Mouse (Mus musculus): Measurements from ENCODE around the gene CK137956.

Gene CK137956

DNA sequence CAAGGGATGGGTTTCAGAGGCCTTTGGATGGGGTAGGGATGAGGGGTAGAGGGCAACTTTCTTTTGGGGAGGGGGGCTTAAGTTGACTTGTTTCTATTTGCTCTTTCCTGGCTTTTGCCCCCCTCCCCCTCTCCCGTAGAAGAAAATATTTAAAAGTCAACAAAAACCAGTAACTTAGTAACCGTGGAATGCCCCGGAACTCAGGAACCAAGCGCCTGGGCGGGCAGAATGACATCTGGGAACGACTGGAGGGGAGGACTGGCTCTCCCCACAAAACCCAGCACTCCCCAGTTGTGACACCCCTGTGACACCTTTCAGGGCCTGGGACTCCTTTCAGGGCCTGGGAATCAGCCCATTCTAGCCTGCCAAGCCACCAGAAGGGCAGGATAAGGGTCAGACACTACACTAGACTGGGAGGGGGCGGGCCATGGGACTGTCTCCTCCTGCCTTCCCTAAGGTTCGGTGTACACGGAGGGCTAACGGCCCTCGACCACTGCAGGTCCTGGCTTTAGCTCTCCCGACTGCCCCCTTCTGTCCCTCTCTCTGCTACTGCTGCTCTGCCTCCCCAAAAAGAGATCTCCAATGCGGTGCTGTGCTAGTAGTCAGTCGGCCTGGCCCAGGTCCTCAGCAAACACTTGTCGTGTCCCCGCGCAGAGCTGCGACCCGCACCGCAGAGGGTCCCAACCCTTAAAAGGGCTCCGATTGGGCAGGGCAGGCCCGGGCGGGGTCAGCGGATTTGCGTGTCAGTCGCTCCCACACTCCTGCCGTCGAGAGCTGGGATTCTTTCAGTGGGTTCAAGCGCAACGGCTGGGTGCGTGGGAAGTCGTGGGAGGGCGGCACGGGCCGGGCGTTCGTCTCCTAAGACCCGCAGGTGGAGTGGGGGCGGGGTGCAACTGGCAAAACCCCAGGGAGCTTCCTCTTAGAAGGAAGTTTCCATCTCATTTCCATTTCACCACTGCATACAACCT lies at the start of gene CK137956:
TSS of gene CK137956 (minus strand) at position 51 of the 968 bp plus-strand sequence.
- DNase-seq (ENCODE audit: low read depth, low spot score), result no peak

GRCm38 (mm10) chr4:128019465-128019864 lies 48.7 kb upstream of the CK137956 start:
- DNase-seq (ENCODE audit: low read depth, low spot score), result no peak

GRCm38 (mm10) chr4:128004797-128005452 lies 34.2 kb upstream of the CK137956 start:
- no peak for DNase-seq (ENCODE audit: low read depth, low spot score)

- DNase-seq (ENCODE audit: low read depth, low spot score), result no peak
Observed at GRCm38 (mm10) chr4:128002638-128003101, 31.9 kb upstream of the CK137956 start.

- DNase-seq (ENCODE audit: low read depth, low spot score), result no peak
Observed at GRCm38 (mm10) chr4:127999281-127999680, 28.5 kb upstream of the CK137956 start.

GRCm38 (mm10) chr4:127989347-127989995 lies 18.7 kb upstream of the CK137956 start:
- peak; percentile 2 for DNase-seq (ENCODE audit: low read depth, low spot score)

DNA sequence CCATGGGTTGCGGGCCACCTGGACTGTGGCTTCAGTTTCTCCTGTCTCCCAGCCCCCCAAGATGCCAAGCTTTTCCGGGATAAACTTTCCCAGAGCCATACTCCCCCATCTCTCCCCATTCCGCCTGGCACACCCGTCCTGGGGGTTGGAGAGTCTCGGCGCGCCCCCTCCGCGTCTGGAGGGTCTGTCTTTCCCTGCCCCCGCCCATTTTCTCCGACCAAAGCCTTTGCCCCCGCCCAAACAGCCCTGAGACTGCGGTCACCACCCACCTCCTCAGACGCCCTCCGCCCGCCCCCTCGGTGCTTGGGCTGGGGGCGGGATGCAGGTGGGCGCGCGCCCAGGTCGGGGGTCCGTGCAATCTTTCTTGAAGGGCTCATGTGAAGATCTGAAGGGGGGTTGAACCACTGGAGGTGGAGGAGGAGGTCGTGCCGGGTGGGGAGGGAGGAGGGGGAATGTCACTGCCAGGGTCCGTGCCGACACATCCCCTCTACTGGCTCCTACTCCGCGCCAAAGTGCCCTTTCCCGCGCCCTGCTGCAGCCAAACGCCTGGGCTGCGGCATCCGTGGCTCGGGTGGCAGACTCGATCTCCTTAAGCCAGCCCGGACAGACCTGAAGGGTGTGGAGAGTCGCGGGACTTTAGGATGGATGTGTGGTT lies 17.9 kb upstream of the CK137956 start:
- no peak for DNase-seq (ENCODE audit: low read depth, low spot score)

- no peak for DNase-seq (ENCODE audit: low read depth, low spot score)
Observed at GRCm38 (mm10) chr4:127987784-127988455, 17.2 kb upstream of the CK137956 start, which contains the start of gene Csmd2. TSS of gene Csmd2 (plus strand) at chr4:127987857.

GRCm38 (mm10) chr4:127987270-127987669 lies 16.5 kb upstream of the CK137956 start:
- no peak for DNase-seq (ENCODE audit: low read depth, low spot score)

- no peak for DNase-seq (ENCODE audit: low read depth, low spot score)
Observed at GRCm38 (mm10) chr4:127986491-127987075, 15.8 kb upstream of the CK137956 start.

DNA sequence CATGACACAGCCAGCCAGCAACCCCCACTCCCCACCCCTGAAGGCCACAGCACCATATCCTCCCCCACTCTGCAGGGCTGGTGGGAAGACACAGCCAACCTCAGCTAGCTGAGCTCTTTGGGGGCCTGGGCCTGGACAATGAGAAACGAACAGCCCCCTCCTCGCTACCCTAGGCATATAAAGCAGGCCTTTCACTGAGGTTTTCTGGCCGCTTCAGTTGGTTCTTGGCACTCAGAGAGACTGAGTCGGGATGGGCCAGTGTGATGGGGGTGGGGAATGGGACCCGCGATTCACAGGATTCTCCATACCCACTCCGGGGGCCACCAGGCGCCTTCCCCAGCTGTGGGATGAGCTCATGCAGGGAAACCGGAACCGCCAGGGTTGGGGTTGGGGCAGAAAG lies 15.1 kb upstream of the CK137956 start:
- no peak for DNase-seq (ENCODE audit: low read depth, low spot score)

DNA sequence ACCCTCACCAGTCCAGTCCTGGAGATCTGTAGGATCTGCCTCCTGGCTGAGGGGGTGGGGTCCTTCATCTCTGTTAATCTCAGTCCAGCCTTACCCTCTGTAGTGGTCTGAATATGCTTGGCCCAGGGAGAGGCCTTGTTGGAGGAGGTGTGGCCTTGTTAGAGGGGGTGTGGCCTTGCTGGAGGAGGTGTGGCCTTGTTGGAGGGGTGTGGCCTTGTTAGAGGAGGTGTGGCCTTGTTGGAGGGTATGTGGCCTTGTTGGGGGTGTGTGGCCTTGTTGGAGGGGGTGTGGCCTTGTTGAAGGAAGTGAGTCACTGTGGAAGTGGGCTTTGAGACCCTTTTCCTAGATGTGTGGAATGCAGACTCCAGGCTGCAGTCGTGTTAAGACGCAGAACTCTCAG lies 13.7 kb upstream of the CK137956 start:
- DNase-seq (ENCODE audit: low read depth, low spot score), result no peak

DNA sequence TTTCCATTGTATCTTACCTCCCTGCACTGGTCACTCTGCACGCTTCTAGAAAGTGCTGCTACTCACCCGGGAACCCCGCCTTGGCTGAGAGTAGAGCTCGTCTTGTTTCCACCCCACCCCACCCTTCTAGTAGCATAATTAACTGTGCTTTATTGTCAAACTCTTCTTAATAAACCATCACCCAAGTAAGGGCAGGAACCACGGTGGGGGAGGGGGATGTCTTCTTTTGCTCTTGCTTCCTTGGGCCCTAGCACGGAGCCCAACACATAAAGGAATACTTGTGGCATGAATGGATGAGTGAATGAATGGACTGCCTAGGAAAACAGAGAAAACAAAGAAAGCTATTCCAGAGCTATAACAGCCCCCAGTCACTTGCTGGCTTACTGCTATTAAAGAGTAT lies 10.4 kb upstream of the CK137956 start:
- DNase-seq (ENCODE audit: low read depth, low spot score), result no peak

DNA sequence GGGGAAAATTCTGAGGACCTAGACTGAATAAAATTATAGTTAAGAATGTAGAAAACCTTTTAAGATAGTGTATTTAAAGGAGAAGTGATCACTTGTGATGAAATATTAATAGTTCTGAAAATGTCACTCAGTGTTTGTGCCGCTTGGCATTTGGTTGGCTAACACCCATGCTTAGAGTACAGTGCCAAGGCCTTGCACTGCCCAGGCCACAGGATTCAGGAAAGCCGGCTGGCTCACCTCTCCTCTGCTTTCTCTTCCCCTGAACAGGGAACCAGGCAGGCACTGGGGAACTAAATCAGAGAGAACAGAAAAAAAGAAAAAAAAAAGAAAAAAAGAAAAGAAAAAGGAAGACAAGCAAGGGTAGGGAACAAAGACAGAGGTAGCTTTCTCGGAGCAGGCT lies 2.2 kb upstream of the CK137956 start:
- DNase-seq (ENCODE audit: low read depth, low spot score), result no peak

DNA sequence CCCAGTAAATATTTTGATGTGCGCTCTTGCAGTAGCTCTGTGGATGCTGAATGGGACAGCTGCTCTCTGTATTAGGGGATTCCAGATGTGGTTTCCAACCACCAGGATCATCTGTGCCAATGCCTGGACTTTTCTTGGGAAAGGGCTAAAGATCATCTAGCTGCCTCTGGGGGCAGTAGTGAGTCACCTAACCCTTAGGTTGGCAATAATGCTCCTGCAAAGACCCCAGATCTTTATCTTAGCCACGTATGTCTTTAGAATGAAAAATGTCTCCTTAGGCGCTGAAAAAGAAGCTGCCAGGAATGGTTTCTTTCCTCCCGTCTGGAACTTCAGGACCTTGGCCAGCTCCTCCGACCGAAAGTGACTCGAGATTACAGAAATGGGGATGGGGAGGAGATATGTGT lies 731 bp downstream of the CK137956 start:
- DNase-seq (ENCODE audit: low read depth, low spot score), result no peak

- DNase-seq (ENCODE audit: low read depth, low spot score), result no peak
Observed at GRCm38 (mm10) chr4:127969101-127969500, 1.6 kb downstream of the CK137956 start.

GRCm38 (mm10) chr4:127953006-127953710 lies 17.6 kb downstream of the CK137956 start:
- DNase-seq (ENCODE audit: low read depth, low spot score), result no peak

GRCm38 (mm10) chr4:127947696-127948095 lies 23.1 kb downstream of the CK137956 start:
- DNase-seq (ENCODE audit: low read depth, low spot score), result no peak

- no peak for DNase-seq (ENCODE audit: low read depth, low spot score)
Observed at GRCm38 (mm10) chr4:127937474-127937873, 33.3 kb downstream of the CK137956 start.

- DNase-seq (ENCODE audit: low read depth, low spot score), result no peak
Observed at GRCm38 (mm10) chr4:127935369-127935768, 35.4 kb downstream of the CK137956 start.
